Mouse (Mus musculus) heart, postnatal 0 days (tissue): ENCODE results near the gene Cntnap1. TPM values are rescaled to one million over a fixed set of nuclear protein-coding genes. Genes with fewer than 3 reads are reported as not detected.

Source experiments
- ATAC-seq: fragments of 200-750 bp; cut with Nextera tagmentation; 2 replicates; pipeline ENCODE4 v1.8.0; 2017; ENCODE audit warnings: low read depth, moderate number of reproducible peaks, moderate library complexity; ENCODE audit not compliant: insufficient read depth
- DNase-seq: peaks from one replicate; pipeline ENCODE4 v3.0.0-alpha.2; 2016; ENCODE audit warnings: low spot score
- H3K27ac ChIP-seq: fragments of 300-500 bp; sonication (generic); 2 replicates; pipeline ENCODE4 v1.5.1; 2014; ENCODE audit warnings: low read depth, mild to moderate bottlenecking
- H3K27me3 ChIP-seq: fragments of 300-500 bp; sonication (generic); 2 replicates; pipeline ENCODE4 v1.6.1; 2014; ENCODE audit warnings: low read length, mixed read lengths; ENCODE audit not compliant: control insufficient read depth, insufficient read depth
- H3K36me3 ChIP-seq: fragments of 300-500 bp; sonication (generic); replicated peaks from 2 replicates; pipeline ENCODE4 v1.6.1; 2014; ENCODE audit warnings: low read length, mixed read lengths; ENCODE audit not compliant: control insufficient read depth, insufficient read depth
- H3K4me1 ChIP-seq: fragments of 300-500 bp; sonication (generic); 2 replicates; pipeline ENCODE4 v1.6.1; 2014; ENCODE audit warnings: antibody characterized with exemption; ENCODE audit not compliant: control insufficient read depth, insufficient read depth
- H3K4me2 ChIP-seq: fragments of 300-500 bp; sonication (generic); 2 replicates; pipeline ENCODE4 v1.6.1; 2014; ENCODE audit warnings: low read depth, mild to moderate bottlenecking, low read length, moderate library complexity
- H3K4me3 ChIP-seq: fragments of 300-500 bp; sonication (generic); 2 replicates; pipeline ENCODE4 v1.5.1; 2014; ENCODE audit warnings: low read depth, low read length
- H3K9ac ChIP-seq: fragments of 300-500 bp; sonication (generic); replicated peaks from 2 replicates; pipeline ENCODE4 v1.6.1; 2014; ENCODE audit warnings: low read depth, low read length, mixed read lengths
- H3K9me3 ChIP-seq: fragments of 300-500 bp; sonication (generic); replicated peaks from 2 replicates; pipeline ENCODE4 v1.6.1; 2016; ENCODE audit warnings: low read length; ENCODE audit not compliant: control insufficient read depth
- CTCF ChIP-seq: IDR thresholded peaks from 2 replicates; pipeline ENCODE4 v1.5.1; 2016; ENCODE audit warnings: antibody characterized with exemption, control low read depth, low read depth
- EP300 ChIP-seq: IDR thresholded peaks from 2 replicates; pipeline ENCODE4 v1.6.1; 2016; ENCODE audit warnings: antibody characterized with exemption, low read depth
- WGBS: fragments of 180-500 bp; shearing (Covaris S2); extraction: QIAGEN DNeasy Blood & Tissue Kit; methylation state at CpG from one replicate; pipeline ENCODE4 v1.1.7; 2014; 5-methylcytosine and 5-hydroxymethylcytosine counted together
- polyA plus RNA-seq: library from polyadenylated mRNA; unstranded; fragments of >200 nt; fragmentation: Nextera tagmentation; extraction: Ambion mirVana; gene quantifications from 2 replicates; pipeline ENCODE4 v1.2.1, GENCODE M21; 2015
- total RNA-seq: library from RNA; depleted of rRNA; stranded (reverse); fragments of >200 nt; gene quantifications from 2 replicates; pipeline ENCODE4 v1.2.3, GENCODE M21; 2014; ENCODE audit warnings: low replicate concordance

The Cntnap1 gene
- total and polyA plus RNA-seq, 2 experiments from 2014 or later = 0.20 to 1.4 TPM

- TF ChIP-seq EP300 = no peak
- no peak for TF ChIP-seq CTCF
- no peak for DNase-seq
Measured at GRCm38 (mm10) chr11:101186526-101187247, 16.4 kb downstream of the Cntnap1 start.

DNA sequence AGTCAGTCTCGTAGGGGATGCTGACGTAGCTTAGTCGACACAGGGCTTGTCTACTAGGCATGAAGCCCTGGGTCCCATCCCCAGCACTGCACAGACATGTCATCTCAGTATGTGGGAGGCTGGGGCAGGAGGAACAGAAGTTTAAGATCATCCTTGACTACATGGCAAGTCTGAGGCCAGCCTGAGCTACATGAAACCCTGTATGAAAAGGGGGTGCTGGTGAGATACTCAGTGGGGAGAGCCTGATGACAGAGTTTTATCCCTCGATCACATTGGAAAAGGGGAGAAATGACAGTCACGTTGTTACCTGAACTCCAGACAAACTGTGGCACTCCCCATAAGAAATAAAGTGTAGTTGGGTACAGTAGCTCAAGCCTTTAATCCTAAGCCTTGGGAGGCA lies 17.2 kb downstream of the Cntnap1 start:
- Histone ChIP-seq H3K9me3 (no peaks in the 10 kb centered on the region), H3K27me3 (no peaks in the 10 kb centered on the region), H3K4me2 (no peak overlapping the region), H3K27ac (no peak overlapping the region), H3K4me1 (peaks cover 17% of the 10 kb centered on the region), H3K36me3 (peaks cover 3% of the 10 kb centered on the region; the same call in 1 of the 2 replicates), H3K4me3 (no peak overlapping the region), H3K9ac (no peak overlapping the region)
- DNase-seq (no peak), ATAC-seq (no peak)
- TF ChIP-seq CTCF = no peak
- WGBS = 86% methylated on average over 5 of the region's 5 CpGs

More at GRCm38 (mm10) chr11:101186526-101187247, 16.4 kb downstream of the Cntnap1 start:
- no peak overlapping the region for H3K4me3 ChIP-seq
- 79% methylated on average over 27 of the region's 27 CpGs for WGBS
- no peak for ATAC-seq
- peaks cover 17% of the 10 kb centered on the region for H3K4me1 ChIP-seq
- H3K4me2 ChIP-seq = no peak overlapping the region
- 0 out of 2 replicates have a peak, but pooled peaks cover 3% of the 10 kb centered on the region for H3K36me3 ChIP-seq
- H3K9ac ChIP-seq = no peak overlapping the region
- no peaks in the 10 kb centered on the region for H3K27me3 ChIP-seq
- H3K9me3 ChIP-seq = no peaks in the 10 kb centered on the region
- no peak overlapping the region for H3K27ac ChIP-seq

DNA sequence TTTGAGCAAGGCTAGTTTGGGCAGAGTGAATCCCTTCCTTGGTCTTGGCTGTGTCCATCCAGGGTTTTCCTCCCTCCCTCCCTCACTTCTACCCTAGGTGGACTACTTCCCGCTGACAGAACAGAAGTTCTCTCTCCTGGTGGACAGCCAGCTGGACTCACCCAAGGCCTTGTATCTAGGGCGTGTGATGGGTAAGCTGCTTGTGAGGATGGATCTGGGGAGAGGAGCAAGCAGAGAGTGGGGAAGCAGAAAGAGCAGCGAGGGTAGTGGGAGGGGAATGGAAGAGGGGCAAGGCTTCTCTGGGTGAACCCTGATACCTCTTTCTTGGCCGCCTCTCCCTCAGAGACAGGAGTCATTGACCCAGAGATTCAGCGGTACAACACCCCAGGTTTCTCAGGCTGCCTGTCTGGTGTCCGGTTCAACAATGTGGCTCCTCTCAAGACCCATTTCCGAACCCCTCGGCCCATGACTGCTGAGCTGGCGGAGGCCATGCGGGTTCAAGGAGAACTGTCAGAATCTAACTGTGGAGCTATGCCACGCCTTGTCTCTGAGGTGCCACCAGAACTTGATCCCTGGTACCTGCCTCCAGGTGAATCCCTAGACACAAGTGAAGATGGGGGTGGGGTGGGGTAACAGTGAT lies 18.0 kb downstream of the Cntnap1 start:
- Histone ChIP-seq H3K4me2 (no peak overlapping the region), H3K36me3 (peaks cover 10% of the 10 kb centered on the region; the same call in 1 of the 2 replicates), H3K27me3 (no peaks in the 10 kb centered on the region), H3K4me3 (no peak overlapping the region), H3K9ac (no peak overlapping the region), H3K4me1 (peaks cover 18% of the 10 kb centered on the region), H3K27ac (no peak overlapping the region), H3K9me3 (no peaks in the 10 kb centered on the region)
- 75% methylated on average over 11 of the region's 11 CpGs for WGBS
- ATAC-seq (no peak), DNase-seq (no peak)
- no peak for TF ChIP-seq CTCF
- TF ChIP-seq EP300 = no peak

- TF ChIP-seq CTCF (no peak), EP300 (no peak)
- Histone ChIP-seq H3K36me3 (peaks cover 12% of the 10 kb centered on the region; the same call in 1 of the 2 replicates), H3K27ac (peak overlapping the region; percentile 76), H3K9me3 (no peaks in the 10 kb centered on the region), H3K4me3 (no peak overlapping the region), H3K9ac (peak overlapping the region; percentile 24; the same call in 1 of the 2 replicates), H3K4me2 (peak overlapping the region; percentile 5; the same call in 1 of the 2 replicates), H3K27me3 (no peaks in the 10 kb centered on the region), H3K4me1 (peaks cover 31% of the 10 kb centered on the region)
- WGBS = 19% methylated on average over 5 of the region's 6 CpGs
- peak; percentile 77 for DNase-seq
- ATAC-seq = peak; percentile 70
Measured at GRCm38 (mm10) chr11:101189495-101190180, 19.3 kb downstream of the Cntnap1 start.

- no peak for ATAC-seq
Measured at GRCm38 (mm10) chr11:101190181-101190912, 20.0 kb downstream of the Cntnap1 start.

More at GRCm38 (mm10) chr11:101190181-101190912, 20.0 kb downstream of the Cntnap1 start:
- no peaks in the 10 kb centered on the region for H3K9me3 ChIP-seq
- DNase-seq = no peak
- H3K4me1 ChIP-seq = peaks cover 32% of the 10 kb centered on the region
- H3K36me3 ChIP-seq = peaks cover 13% of the 10 kb centered on the region; the same call in 1 of the 2 replicates
- no peak overlapping the region for H3K9ac ChIP-seq
- H3K4me2 ChIP-seq = peak overlapping the region; percentile 5; the same call in 1 of the 2 replicates
- TF ChIP-seq CTCF = no peak
- no peak for TF ChIP-seq EP300
- WGBS = 53% methylated on average over 8 of the region's 8 CpGs
- H3K4me3 ChIP-seq = no peak overlapping the region
- H3K27ac ChIP-seq = peak overlapping the region; percentile 76
- no peaks in the 10 kb centered on the region for H3K27me3 ChIP-seq
